Mouse (Mus musculus) NIH3T3 (cell line): Measurements from ENCODE around the gene Sorbs1.
A peak's percentile ranks its signal among the peaks of the same experiment; 100 is the strongest.

Experiments
- DNase-seq: peaks from one replicate; pipeline ENCODE4 v3.0.0-alpha.2; 2012; ENCODE audit warnings: low read depth

The Sorbs1 gene

DNA sequence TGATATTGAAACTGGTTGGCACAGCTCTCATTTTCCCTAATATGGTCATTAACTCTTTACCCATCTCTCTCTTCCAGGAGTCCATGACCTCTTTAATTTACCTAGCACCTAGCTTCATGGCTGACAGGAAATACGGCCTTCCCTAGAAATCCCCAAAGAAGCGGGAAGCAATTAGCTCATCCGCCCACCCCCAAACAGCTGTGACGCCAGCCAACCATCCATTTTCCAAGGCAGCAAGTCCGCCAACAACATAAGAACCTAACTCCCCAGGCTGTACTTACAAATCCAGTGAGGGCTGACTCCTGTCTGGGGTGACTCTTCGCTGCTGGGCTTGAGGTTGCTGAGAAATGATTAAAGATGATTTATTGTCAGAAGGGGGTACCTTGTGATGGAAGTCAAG, 214.4 kb downstream of the Sorbs1 start:
- no peak for DNase-seq

GRCm38 (mm10) chr19:40298574-40298973, 215.0 kb downstream of the Sorbs1 start:
- DNase-seq = no peak

DNA sequence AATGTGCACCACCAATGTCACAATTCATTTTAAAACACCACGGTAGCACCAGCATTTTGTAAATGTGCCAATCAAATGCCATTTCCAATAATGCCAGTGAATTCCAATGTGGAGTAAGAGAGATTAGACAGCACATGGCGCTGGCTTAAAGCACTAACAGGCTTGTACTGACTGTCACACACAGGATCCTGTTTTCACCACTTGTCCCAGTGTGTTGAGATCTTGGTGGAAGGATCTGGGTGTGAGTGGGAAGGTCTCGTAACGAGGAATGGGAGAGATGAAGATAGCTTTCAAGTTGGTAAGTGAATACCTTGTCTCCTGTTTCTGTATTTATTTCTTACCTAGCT, 215.8 kb downstream of the Sorbs1 start:
- no peak for DNase-seq

- DNase-seq = no peak
Observed at GRCm38 (mm10) chr19:40297078-40297797, 216.3 kb downstream of the Sorbs1 start.

- no peak for DNase-seq
Observed at GRCm38 (mm10) chr19:40294231-40294630, 219.3 kb downstream of the Sorbs1 start.

DNA sequence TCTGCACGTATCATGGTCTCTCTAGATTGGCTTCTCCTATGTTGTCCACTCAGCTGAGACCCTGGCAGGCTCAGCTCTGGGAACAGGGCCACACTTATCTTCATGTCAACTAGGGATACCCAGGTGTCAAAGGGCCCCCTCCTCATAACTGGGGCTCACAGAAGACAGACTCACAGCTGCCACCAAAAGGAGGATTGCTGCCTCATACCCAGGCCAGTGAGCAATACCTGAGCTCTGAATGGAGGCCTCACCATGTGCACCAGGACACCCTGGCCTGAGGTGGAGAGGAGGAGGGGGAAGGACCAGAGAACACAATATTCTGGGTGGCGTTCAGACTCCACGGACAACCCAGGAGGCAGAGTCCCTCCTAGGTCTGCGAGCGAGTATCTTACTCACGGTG, 219.8 kb downstream of the Sorbs1 start:
- DNase-seq = no peak

- DNase-seq = no peak
Observed at GRCm38 (mm10) chr19:40290099-40290724, 223.4 kb downstream of the Sorbs1 start.

- DNase-seq = no peak
Observed at GRCm38 (mm10) chr19:40288415-40288814, 225.2 kb downstream of the Sorbs1 start.

GRCm38 (mm10) chr19:40284704-40285103, 228.9 kb downstream of the Sorbs1 start:
- DNase-seq = no peak

DNA sequence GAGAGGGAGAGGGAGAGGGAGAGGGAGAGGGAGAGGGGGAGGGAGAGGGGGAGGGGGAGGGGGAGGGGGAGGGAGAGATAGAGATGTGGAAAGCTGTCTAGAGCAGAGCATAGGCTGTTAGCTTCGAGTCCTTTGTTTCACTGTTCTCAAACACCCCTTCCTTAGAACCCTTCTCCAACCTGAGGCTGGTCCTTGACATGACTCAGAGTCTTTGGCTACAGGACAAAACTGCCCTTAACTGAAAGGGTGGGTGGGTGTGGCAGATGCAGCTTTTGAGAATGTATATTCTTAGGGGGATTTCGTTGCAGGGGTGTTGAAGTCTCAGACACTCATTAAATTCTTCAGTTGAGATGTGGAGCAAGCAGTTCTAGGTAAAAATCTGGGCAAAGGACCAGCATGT, 230.2 kb downstream of the Sorbs1 start:
- DNase-seq = peak; percentile 48

DNA sequence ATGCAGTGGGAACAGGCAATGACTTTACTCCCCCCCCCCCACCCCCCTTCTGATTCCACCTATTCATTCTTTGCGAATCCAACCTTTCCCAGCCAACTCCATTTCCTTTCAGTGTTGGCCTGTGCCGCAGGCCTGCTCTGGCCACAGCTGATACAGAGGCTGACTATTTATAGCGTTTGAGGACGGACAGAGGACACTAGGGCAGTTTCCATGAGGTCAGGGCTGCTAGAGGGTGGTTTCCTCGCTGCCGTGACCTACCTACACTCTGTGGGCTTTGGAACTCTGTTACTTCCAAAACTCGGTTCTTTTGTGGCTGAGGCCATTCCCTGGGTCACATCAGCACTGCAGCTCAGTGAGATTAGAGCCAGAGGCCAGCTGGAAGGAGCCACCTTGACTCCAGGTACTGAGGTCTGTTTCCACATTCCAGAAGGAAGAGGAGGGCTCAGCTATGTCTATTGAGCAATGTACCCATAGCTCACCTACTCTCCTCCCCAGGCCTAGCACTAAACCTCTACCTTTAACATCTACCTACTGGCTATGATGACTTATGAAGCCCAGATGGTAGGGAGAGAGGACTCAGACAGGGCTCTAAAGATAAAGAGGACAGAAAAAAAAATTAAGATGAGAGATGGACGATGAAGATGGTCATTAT, 235.1 kb downstream of the Sorbs1 start:
- DNase-seq = no peak

DNA sequence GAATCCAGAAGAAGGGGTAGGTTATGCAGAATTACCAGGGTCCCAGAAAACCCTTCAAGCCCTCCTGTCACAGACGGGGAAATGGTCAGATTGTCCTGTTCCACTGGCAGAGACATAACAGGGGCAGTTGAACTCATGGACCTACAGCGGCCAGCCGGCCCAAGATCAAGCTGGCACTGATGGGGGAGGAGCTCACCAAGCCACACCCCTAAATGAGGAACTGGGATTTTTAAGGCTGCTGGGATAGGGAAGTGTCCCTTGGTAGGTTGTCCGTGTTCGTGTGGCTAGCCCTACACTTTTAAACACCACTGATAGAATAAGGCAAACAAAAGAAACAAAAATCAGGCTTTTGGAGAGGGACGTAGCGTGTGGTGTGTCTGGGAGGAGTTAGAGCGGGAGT, 236.1 kb downstream of the Sorbs1 start:
- no peak for DNase-seq

- no peak for DNase-seq
Observed at GRCm38 (mm10) chr19:40275401-40276188, 238.0 kb downstream of the Sorbs1 start.

GRCm38 (mm10) chr19:40272674-40273073, 240.9 kb downstream of the Sorbs1 start:
- no peak for DNase-seq

GRCm38 (mm10) chr19:40271308-40271892, 242.2 kb downstream of the Sorbs1 start, which contains the start of gene Pdlim1:
Gene Pdlim1, minus strand, starts transcription at chr19:40271842.
- DNase-seq = peak; percentile 84

GRCm38 (mm10) chr19:40270351-40271307, 242.9 kb downstream of the Sorbs1 start:
- peak; percentile 66 for DNase-seq

- DNase-seq = no peak
Observed at GRCm38 (mm10) chr19:40269526-40269925, 244.1 kb downstream of the Sorbs1 start.

DNA sequence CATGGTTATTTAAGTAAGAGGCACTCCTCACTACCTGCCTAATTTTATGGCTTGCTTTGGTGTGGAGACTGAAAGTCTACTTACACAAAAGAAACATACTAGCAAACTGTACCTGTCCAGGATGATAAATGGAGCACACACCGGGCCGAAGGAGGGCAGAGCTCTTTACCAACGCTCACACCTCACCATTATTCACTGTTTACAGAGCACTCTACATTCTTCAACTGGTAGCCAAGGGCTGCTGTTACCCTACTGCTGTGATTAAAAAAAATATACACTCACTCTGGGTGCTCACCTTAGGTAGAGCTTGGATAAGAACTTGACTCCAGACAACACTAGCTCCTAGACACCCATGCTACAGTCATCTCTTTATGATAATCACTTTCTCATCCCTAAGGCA, 245.1 kb downstream of the Sorbs1 start:
- no peak for DNase-seq

DNA sequence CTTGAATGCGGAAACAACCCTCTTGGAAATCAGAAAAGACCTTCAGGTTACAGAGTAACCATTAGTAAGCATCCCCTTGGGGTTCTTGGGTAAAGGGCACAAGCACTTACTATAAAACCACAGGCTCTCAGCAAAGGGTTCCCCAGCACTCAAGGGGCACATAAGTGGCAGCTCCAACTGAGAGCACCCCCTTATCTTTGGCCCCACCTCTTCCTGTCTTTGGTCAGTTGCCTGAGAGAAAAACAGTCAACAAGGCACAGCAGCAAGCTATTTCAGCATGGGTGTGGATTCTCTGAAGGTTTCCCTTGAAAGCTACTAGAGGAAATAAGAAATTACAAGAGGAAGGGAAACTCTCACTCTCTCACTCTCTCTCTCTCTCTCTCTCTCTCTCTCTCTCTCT, 246.2 kb downstream of the Sorbs1 start:
- no peak for DNase-seq

DNA sequence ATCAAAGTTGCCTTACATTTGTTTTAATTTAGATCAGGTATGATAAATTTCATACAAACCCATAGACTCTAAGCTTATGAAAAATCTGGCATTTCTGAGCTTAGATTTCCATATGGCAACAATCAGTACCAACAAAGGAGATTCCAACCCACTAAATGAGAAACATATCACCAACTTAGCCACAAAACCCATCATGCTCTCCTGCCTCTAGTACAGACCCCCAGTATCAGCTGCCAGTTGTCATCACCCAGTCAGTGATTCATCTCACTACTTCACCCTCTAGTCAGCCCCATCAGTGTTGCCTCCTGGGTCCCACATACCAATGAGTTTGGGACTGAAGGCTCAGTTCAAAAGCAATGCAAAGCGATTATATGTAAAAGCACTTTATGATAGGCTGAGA, 254.1 kb downstream of the Sorbs1 start:
- DNase-seq = peak; percentile 66

GRCm38 (mm10) chr19:40257396-40257795, 256.2 kb downstream of the Sorbs1 start:
- DNase-seq = peak; percentile 36
